Mouse (Mus musculus) heart, embryonic 15.5 days (tissue): ENCODE results near the gene Nr2c2. TPM values are rescaled to one million over a fixed set of nuclear protein-coding genes. Genes with fewer than 3 reads are reported as not detected.
"Not testable (repeated sequence)": the region's sequence is repeated elsewhere in the genome, so short reads cannot be mapped to it uniquely, and the experiment has no call there.

ENCODE experiments used
- ATAC-seq: fragments of 200-750 bp; cut with Nextera tagmentation; replicated peaks from 2 replicates; pipeline ENCODE4 v1.8.0; 2017; ENCODE audit warnings: low read depth, moderate TSS enrichment; ENCODE audit not compliant: insufficient number of reproducible peaks, insufficient read depth, low FRiP score
- H3K27ac ChIP-seq: fragments of 300-500 bp; sonication (generic); 2 replicates; pipeline ENCODE4 v1.5.1; 2015; ENCODE audit warnings: mild to moderate bottlenecking, inconsistent platforms
- H3K27me3 ChIP-seq: fragments of 300-500 bp; sonication (generic); 2 replicates; pipeline ENCODE4 v1.6.1; 2015; ENCODE audit warnings: inconsistent platforms
- H3K36me3 ChIP-seq: fragments of 300-500 bp; sonication (generic); 2 replicates; pipeline ENCODE4 v1.6.1; 2015; ENCODE audit warnings: mild to moderate bottlenecking, inconsistent platforms
- H3K4me1 ChIP-seq: fragments of 300-500 bp; sonication (generic); replicated peaks from 2 replicates; pipeline ENCODE4 v1.6.1; 2015; ENCODE audit warnings: inconsistent platforms
- H3K4me2 ChIP-seq: fragments of 300-500 bp; sonication (generic); 2 replicates; pipeline ENCODE4 v1.6.1; 2015; ENCODE audit warnings: inconsistent platforms, mild to moderate bottlenecking, moderate library complexity
- H3K4me3 ChIP-seq: fragments of 300-500 bp; sonication (generic); 2 replicates; pipeline ENCODE4 v1.5.1; 2015; ENCODE audit warnings: mild to moderate bottlenecking, inconsistent platforms
- H3K9ac ChIP-seq: fragments of 300-500 bp; sonication (generic); 2 replicates; pipeline ENCODE4 v1.6.1; 2015; ENCODE audit warnings: mild to moderate bottlenecking, inconsistent platforms
- H3K9me3 ChIP-seq: fragments of 300-500 bp; sonication (generic); replicated peaks from 2 replicates; pipeline ENCODE4 v1.6.1; 2016; ENCODE audit warnings: inconsistent platforms
- WGBS: fragments of 180-500 bp; shearing (Covaris S2); methylation state at CpG from one replicate; pipeline ENCODE4 v1.1.7; 2015; ENCODE audit warnings: mixed read lengths; 5-methylcytosine and 5-hydroxymethylcytosine counted together
- polyA plus RNA-seq: library from polyadenylated mRNA; unstranded; fragments of >200 nt; fragmentation: Nextera tagmentation; extraction: Ambion mirVana; gene quantifications from 2 replicates; pipeline ENCODE4 v1.2.1, GENCODE M21; 2015

The Nr2c2 gene
- polyA plus RNA-seq, 1 experiment from 2014 or later: 14.8 TPM

DNA sequence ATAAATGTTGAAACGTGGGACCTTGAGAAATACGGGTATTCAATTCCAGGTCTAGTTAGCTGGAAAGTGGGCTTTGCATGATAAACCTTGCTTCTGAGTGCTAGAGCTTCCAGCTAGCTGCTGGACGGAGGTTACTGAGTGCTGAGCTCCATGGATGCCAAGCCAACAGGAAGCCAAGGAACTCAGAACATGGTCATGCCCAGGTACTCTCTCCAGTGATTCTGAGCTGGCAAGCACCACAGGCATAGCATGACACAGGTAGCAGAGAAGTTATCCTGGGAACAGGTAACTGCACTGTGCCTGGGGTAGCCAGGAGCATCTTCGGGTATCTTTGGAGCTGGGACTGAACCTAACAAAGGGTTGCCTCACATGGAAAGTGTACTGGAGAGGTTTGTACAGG is 8.4 kb upstream of the Nr2c2 start:
- Histone ChIP-seq H3K36me3 (no peaks in the 10 kb centered on the region), H3K27ac (no peak overlapping the region), H3K4me2 (no peak overlapping the region), H3K4me3 (no peak overlapping the region), H3K9me3 (no peaks in the 10 kb centered on the region), H3K27me3 (no peaks in the 10 kb centered on the region), H3K4me1 (no peaks in the 10 kb centered on the region), H3K9ac (no peak overlapping the region)
- ATAC-seq: no peak
- WGBS: 76% methylated on average over 4 of the region's 4 CpGs

DNA sequence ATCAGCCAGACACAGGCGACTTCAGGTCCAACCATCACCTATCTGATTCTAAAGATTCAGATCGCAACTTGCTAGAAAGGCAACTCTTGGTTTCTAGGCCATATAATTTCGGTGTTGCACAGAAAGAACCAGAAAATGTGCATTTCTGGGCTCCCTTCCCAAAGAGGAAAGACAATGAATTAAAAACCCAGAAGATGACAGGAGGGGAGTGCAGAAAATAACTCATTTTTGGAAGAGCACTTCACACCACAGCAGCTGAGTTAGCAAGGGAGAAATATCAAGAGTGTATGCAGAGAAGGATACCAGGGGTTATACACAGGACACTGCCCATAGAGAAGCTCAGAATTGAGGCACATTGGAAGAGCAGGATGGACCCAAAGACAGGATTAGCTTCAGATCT is 6.3 kb upstream of the Nr2c2 start:
- Histone ChIP-seq H3K9me3 (no peaks in the 10 kb centered on the region), H3K9ac (no peak overlapping the region), H3K36me3 (no peaks in the 10 kb centered on the region), H3K4me1 (peaks cover under 1% of the 10 kb centered on the region; the same call in 1 of the 2 replicates), H3K4me3 (no peak overlapping the region), H3K27me3 (no peaks in the 10 kb centered on the region), H3K27ac (no peak overlapping the region), H3K4me2 (no peak overlapping the region)
- ATAC-seq: no peak
- WGBS: 77% methylated on average over 3 of the region's 3 CpGs

DNA sequence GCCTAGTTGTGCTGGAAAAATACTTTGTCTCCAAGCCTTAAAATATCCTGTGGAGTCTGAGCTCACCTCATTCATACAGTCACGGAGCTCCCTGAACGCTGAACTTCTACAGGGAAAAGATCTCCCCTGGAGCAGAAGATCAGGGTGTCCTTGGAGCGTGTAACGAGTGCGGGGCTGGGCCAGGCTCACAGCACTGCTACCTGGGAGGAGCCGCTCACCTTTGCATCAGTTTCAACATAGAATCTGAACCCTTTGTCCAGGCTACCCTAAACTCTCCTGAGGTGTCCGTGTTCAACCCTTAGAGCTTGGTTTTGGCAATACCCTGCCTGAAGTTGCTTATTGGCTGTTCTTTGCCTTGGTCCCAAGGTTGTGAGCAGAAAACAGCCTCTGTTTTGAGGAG is 2.0 kb upstream of the Nr2c2 start:
- not testable (repeated sequence) for H3K4me3 ChIP-seq, H3K4me2 ChIP-seq, H3K36me3 ChIP-seq, H3K27ac ChIP-seq, H3K9ac ChIP-seq, H3K27me3 ChIP-seq, H3K9me3 ChIP-seq, ATAC-seq
- WGBS: 88% methylated on average over 7 of the region's 7 CpGs
- H3K4me1 ChIP-seq: peaks cover 20% of the 10 kb centered on the region

DNA sequence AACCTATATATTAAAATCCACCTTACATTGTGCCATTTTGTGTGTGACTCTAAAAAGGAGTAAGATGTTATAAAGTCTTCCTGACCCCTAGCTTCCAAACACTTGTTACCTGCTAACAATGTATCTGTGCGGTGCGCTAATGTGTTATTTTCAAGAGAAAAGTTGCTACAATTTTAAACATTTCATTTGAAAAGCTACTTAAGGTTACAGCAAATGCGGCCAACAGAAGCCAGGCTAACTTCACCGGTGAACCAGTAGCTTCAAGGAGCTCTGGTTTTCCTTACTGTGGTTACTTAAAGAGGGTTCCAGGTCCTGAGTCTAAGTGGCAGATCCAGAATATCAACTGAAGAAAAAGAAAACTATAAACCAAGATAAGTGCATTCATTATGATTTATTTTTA is 1.2 kb upstream of the Nr2c2 start:
- H3K27me3 ChIP-seq: no peaks in the 10 kb centered on the region
- WGBS: 94% methylated on average over 4 of the region's 4 CpGs
- no peak overlapping the region for H3K27ac ChIP-seq
- no peak for ATAC-seq
- peaks cover 27% of the 10 kb centered on the region for H3K4me1 ChIP-seq
- no peak overlapping the region for H3K9ac ChIP-seq
- peak overlapping the region; percentile 68 for H3K4me2 ChIP-seq
- no peak overlapping the region for H3K4me3 ChIP-seq
- H3K9me3 ChIP-seq: no peaks in the 10 kb centered on the region
- no peaks in the 10 kb centered on the region for H3K36me3 ChIP-seq

DNA sequence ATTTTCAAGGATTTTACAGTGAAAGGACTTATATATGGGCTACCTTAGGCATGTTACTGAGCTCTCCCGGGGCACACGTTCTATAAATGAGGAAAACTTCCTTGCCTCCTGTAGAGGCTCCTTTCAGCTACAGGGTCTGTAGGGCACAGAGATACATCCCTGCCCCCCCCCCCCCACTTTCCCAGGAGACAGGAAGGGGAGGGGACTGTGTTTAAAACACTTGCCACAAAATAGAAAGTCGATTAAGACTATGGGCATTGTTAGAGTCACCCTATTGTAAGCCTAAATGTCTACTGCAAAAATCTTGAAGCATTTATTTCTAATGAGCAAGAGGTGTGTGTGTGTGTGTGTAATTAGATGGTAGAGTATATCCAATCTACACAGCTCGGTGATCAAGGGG is 693 bp upstream of the Nr2c2 start:
- Histone ChIP-seq H3K9me3 (no peaks in the 10 kb centered on the region), H3K27ac (peak overlapping the region; percentile 100), H3K9ac (peak overlapping the region; percentile 99), H3K4me3 (peak overlapping the region; percentile 98), H3K4me1 (peaks cover 31% of the 10 kb centered on the region), H3K27me3 (no peaks in the 10 kb centered on the region), H3K4me2 (peak overlapping the region; percentile 68), H3K36me3 (no peaks in the 10 kb centered on the region)
- WGBS: 1% methylated on average over 4 of the region's 4 CpGs
- no peak for ATAC-seq

DNA sequence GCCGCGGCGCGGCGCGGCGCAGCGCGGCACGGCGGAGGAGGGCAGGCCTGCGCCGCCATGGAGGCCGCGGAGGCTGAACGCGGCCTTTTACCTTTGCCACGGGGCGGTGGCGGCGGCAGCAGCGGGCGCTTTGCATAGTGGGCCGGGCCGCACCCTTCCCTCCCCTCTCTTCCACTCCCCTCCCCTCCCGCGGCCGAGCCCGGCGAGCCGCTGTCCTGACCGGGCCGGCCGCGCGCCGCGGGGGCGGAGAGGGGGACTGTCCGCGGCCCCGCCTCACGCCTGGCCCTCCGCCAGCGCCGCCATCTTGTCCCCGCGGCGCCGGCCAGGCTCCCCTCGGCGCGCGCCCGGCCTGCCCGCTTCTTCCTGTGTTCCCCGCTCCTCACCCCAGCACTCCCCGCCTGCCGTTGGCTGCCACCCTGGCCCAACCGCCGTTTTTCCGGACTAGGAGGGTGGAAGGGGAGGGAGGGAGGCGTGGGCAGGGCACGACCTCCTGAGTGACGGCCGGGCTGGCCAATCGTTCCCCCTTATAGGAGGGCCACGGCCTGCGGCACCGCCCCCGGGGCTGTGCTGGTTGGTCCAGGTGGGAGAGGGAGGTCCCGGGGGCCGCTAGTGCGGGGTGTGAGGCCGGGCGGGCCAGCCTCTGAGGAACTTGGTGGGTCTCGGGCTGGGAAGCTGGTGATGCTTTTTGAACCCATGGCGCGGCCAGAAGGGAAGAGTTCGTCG is 738 bp downstream of the Nr2c2 start:
- Histone ChIP-seq H3K4me2 (peak overlapping the region; percentile 68), H3K36me3 (no peaks in the 10 kb centered on the region), H3K9ac (peak overlapping the region; percentile 99), H3K4me1 (peaks cover 31% of the 10 kb centered on the region), H3K27ac (peak overlapping the region; percentile 100), H3K9me3 (no peaks in the 10 kb centered on the region), H3K27me3 (no peaks in the 10 kb centered on the region), H3K4me3 (peak overlapping the region; percentile 98)
- peak; percentile 99 for ATAC-seq
- under 1% methylated on average over 63 of the region's 81 CpGs for WGBS

DNA sequence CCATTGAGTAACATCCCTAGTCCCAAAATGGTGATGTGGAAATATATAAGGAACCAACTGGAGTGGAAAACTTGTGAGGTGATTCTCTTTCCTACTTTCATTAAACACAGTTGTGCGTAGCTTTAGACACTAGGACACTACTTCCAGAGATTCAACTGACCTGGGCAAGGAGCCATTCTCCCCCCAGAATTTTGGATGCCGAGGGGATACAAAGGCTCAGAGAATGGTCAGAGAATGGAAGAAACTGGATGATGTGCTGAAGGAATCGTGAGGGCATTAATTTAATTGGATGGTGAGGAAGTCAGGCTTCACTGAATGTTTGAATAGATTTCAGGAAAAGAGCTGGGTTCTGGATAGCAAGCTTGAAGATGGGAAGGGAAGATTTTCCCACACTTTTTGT is 1.5 kb downstream of the Nr2c2 start:
- Histone ChIP-seq H3K4me3 (peak overlapping the region; percentile 98), H3K9ac (peak overlapping the region; percentile 76), H3K27ac (peak overlapping the region; percentile 100), H3K9me3 (no peaks in the 10 kb centered on the region), H3K36me3 (no peaks in the 10 kb centered on the region), H3K27me3 (no peaks in the 10 kb centered on the region), H3K4me2 (peak overlapping the region; percentile 68), H3K4me1 (peaks cover 31% of the 10 kb centered on the region)
- ATAC-seq: no peak
- WGBS: 30% methylated on average over 3 of the region's 3 CpGs

DNA sequence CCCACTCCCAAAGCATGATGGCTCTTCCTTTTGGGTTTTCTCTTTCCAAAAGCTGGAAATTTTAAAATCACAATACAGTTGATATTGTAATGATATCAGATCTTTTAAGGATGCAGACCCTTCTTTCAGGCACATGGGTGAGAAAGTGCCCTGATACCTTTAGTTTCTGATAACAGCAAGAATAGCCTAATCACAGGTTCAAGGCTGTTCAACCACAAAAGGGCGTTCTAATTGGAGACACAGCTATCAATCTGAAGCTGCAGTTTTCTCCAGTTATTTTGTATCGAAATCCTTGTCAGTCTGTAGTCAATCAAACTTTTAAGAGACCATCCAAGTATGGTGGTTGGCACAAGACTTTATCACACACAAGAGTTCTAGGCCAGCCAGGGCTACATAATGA is 2.7 kb downstream of the Nr2c2 start:
- peaks cover 31% of the 10 kb centered on the region for H3K4me1 ChIP-seq
- H3K27me3 ChIP-seq: no peaks in the 10 kb centered on the region
- no peak for ATAC-seq
- WGBS: 84% methylated on average over 2 of the region's 2 CpGs
- no peak overlapping the region for H3K4me2 ChIP-seq
- H3K36me3 ChIP-seq: no peaks in the 10 kb centered on the region
- H3K4me3 ChIP-seq: no peak overlapping the region
- no peaks in the 10 kb centered on the region for H3K9me3 ChIP-seq
- no peak overlapping the region for H3K9ac ChIP-seq
- no peak overlapping the region for H3K27ac ChIP-seq

DNA sequence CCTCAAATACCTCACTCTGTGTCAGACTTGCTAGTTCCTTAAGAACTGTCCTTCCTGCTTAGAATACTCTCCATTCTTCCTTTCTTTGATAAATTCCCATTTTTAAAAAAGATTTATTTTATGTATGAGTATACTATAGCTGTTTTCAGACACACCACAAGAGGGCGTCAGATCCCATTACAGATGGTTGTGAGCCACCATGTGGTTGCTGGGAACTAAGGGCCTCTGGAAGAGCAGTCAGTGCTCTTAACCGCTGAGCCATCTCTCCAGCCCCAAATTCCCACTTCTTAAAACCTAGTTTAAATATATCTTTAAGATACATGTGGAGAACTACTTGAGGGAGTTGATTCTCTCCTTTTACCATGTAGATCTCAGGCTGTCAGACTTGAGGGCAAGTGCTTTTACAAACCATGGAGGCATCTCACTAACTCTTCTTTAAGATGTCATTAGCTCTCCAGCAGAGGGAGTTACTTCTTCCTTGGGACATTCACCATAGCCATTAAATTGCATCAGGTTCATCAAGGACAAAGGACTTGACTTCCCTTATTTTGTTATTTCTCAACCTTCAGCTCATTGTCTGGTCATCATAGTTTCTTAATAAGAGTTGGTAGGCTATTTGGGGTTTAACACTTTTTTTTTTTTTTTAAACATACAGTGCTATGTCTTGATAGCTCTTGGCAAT is 9.6 kb downstream of the Nr2c2 start:
- H3K9ac ChIP-seq: no peak overlapping the region
- H3K27me3 ChIP-seq: no peaks in the 10 kb centered on the region
- H3K4me2 ChIP-seq: no peak overlapping the region
- ATAC-seq: no peak
- 62% methylated on average over 2 of the region's 2 CpGs for WGBS
- H3K9me3 ChIP-seq: no peaks in the 10 kb centered on the region
- H3K27ac ChIP-seq: no peak overlapping the region
- H3K4me3 ChIP-seq: no peak overlapping the region
- no peaks in the 10 kb centered on the region for H3K36me3 ChIP-seq
- H3K4me1 ChIP-seq: peaks cover 6% of the 10 kb centered on the region; the same call in 1 of the 2 replicates

DNA sequence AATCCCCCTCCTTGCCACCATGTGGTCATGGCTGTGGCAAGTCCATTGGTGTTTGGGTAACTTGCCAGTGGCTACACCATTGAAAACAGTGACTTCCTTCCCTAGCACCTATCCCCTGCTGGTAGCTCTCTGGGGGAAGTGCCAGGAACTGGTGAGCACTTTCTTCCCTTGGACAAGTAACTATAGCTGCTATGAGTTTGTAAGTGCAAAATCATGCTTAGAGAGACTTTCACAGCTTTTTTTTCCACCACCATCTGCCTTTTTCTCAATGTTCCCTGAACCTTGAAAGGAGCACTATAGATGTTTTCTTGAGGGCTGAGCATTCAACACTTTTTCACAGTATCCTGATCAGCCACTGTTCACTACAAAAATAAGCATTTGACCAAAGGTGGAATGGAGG is 33.4 kb downstream of the Nr2c2 start:
- no peak overlapping the region for H3K4me3 ChIP-seq
- H3K4me2 ChIP-seq: no peak overlapping the region
- no peaks in the 10 kb centered on the region for H3K27me3 ChIP-seq
- H3K9me3 ChIP-seq: no peaks in the 10 kb centered on the region
- ATAC-seq: no peak
- no peak overlapping the region for H3K27ac ChIP-seq
- no peaks in the 10 kb centered on the region for H3K4me1 ChIP-seq
- H3K9ac ChIP-seq: no peak overlapping the region
- H3K36me3 ChIP-seq: peaks cover 5% of the 10 kb centered on the region; the same call in 1 of the 2 replicates

DNA sequence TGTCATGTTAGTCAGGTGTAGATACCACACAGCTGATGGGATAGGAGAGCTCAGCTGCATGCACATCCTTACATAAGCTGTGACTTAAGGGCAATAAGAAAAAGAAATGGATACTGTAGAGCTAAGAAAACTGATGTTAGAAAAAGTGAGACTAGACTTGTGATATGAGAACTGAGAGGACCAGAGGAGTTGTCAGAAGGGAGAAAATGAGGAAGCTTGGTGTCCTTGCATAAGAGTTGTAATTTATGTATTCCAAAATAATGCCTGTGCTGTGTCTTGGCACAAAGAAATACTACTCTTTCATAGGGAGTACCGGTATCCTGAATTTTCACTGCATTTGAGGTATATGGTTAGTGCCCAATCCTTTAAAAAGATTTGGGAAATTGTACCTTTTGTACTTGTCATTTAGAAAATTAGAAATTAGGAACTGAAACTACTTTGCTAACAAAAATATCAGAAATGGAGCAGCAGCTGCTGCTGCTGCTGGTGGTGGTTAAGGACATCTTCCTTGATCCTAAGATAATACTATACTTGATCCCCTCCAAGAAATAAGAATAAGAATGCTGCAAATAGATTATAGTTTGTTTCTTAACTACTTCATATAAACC is 35.8 kb downstream of the Nr2c2 start:
- Histone ChIP-seq H3K9me3 (no peaks in the 10 kb centered on the region), H3K36me3 (peaks cover 5% of the 10 kb centered on the region; the same call in 1 of the 2 replicates), H3K9ac (no peak overlapping the region), H3K4me2 (no peak overlapping the region), H3K4me1 (peaks cover 11% of the 10 kb centered on the region), H3K27ac (no peak overlapping the region), H3K4me3 (no peak overlapping the region), H3K27me3 (no peaks in the 10 kb centered on the region)
- 84% methylated on average over 1 of the region's 1 CpGs for WGBS
- ATAC-seq: no peak
